Mouse (Mus musculus): ENCODE measurements around the gene Cadm2. TPM values are rescaled to one million over a fixed set of nuclear protein-coding genes. Genes with fewer than 3 reads are reported as not detected.
A peak's percentile ranks its signal among the peaks of the same experiment; 100 is the strongest.

Cadm2 gene
- total RNA-seq (2014; rRNA removed) = under 0.01 and 0.07 TPM in 2 replicates
- 0.02 and 0.31 TPM in 2 replicates for polyA plus RNA-seq (2012; rRNA removed)

DNA sequence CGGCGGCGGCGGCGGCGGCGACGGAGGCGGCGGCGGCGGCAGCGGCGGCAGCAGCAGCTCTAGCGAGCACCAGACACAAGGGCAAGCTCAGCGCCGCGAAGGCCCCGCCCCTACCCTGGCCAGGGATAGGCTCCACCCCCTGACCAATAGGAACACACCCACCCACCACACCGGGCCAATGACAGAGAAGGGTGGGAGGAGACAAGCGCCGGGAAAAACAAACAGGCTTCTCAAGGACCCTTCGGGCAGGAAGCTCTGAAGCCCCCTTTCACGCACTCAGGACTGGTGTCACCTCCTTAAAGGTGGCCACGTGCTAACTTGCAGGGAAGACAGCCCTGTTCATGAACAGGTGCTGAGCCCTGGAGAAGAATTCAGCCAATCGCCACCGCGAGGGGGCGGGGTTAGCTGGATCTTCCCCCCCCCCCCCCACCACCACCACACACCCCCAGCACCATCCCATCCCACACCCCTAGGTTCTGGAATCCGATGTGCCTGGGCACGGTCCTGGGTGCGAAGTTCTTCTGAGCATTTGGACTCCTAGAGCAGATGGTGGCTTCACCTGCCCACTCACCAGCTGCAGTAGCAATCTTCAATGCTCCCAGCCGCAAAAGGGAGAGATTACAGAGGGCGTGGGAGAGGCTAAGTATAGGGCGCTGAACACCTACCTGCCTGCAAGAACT, at the start of gene Cadm2:
Gene Cadm2, minus strand, starts transcription at position 83 of the 680 bp plus-strand sequence.
- H3K79me2 ChIP-seq (ENCODE audit: control insufficient read depth, insufficient read depth, low read length) = no peaks in the 10 kb centered on the region
- H3K4me1 ChIP-seq (ENCODE audit: control insufficient read depth, insufficient read depth, low read length) = no peaks in the 10 kb centered on the region; the same call in 1 of the 2 replicates
- 2% methylated on average over 25 of the region's 35 CpGs for WGBS
- no peak within 1 kb of the TSS for H3K27ac ChIP-seq (replicated peaks; ENCODE audit: insufficient read depth, low read depth, low read length)
- DNase-seq (ENCODE audit: extremely low read depth, low read depth, low spot score) = peak; percentile 73
- no peaks in the 10 kb centered on the region for H3K36me3 ChIP-seq (ENCODE audit: control insufficient read depth, insufficient read depth, low read length)
- H3K4me3 ChIP-seq (ENCODE audit: insufficient read depth, low read depth, low read length) = peak within 1 kb of the TSS; percentile 58
- TF ChIP-seq POLR2A (IDR thresholded peaks at IDR 0.05; ENCODE audit: extremely low read depth, insufficient read depth, low read length) = no peak
- TF ChIP-seq CTCF (IDR thresholded peaks at IDR 0.05; ENCODE audit: low read depth, low read length) = no peak
- H3K27me3 ChIP-seq (ENCODE audit: control insufficient read depth, insufficient read depth, low read length) = peaks cover 15% of the 10 kb centered on the region
- peak within 1 kb of the TSS; percentile 36; the same call in 1 of the 2 replicates for H3K9ac ChIP-seq (ENCODE audit: low read depth, low read length)

DNA sequence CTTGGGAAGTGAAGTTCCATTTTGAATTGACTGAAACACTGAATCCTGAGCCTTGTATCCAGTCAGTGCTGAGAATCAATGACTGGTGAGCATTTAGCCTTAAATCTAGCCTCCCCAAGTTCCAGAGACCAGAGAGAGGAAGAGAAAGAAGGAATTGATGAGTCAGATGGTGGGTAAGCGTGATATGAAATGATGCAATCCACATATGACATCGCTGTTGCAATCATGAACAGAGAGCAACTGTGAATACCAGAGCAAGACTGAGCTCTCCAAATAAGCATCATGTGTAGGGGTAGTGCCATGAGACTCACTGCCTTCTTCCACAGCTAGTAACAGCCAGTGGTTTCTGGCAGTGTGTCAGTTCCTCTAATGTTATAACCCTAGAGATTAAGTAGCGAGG, 26.2 kb upstream of the Cadm2 start:
- DNase-seq (ENCODE audit: extremely low read depth, low read depth, low spot score) = no peak
- no peak overlapping the region for H3K27ac ChIP-seq (replicated peaks; ENCODE audit: insufficient read depth, low read depth, low read length)
- H3K4me3 ChIP-seq (ENCODE audit: insufficient read depth, low read depth, low read length) = no peak overlapping the region
- no peaks in the 10 kb centered on the region for H3K79me2 ChIP-seq (ENCODE audit: control insufficient read depth, insufficient read depth, low read length)
- 87% methylated on average over 3 of the region's 3 CpGs for WGBS
- H3K36me3 ChIP-seq (ENCODE audit: control insufficient read depth, insufficient read depth, low read length) = no peaks in the 10 kb centered on the region
- no peaks in the 10 kb centered on the region for H3K4me1 ChIP-seq (ENCODE audit: control insufficient read depth, insufficient read depth, low read length)
- no peaks in the 10 kb centered on the region for H3K27me3 ChIP-seq (ENCODE audit: control insufficient read depth, insufficient read depth, low read length)
- H3K9ac ChIP-seq (ENCODE audit: low read depth, low read length) = no peak overlapping the region
- no peak for TF ChIP-seq POLR2A (IDR thresholded peaks at IDR 0.05; ENCODE audit: extremely low read depth, insufficient read depth, low read length)
- no peak for TF ChIP-seq CTCF (IDR thresholded peaks at IDR 0.05; ENCODE audit: low read depth, low read length)

DNA sequence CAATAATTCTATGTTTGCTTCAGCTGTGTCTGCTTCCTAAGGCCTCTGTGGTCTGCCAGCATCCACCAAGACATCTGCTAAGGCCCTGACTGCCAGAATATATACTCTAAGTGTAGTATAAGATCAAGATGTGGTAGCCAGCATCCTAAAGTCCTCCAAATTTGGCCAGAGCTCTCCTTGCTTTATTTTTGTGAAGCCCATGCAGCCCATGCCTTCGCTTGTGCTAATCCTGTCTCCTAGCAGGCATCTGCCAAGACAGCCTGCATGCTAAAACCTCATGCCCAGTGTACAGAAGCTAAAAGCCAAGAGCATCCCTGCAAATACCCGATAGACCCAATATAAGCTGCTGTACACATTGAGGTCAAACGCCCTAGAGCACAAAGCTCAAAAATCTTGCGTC, 22.9 kb upstream of the Cadm2 start:
- WGBS = 87% methylated on average over 4 of the region's 4 CpGs
- Histone ChIP-seq H3K36me3 (ENCODE audit: control insufficient read depth, insufficient read depth, low read length) (no peaks in the 10 kb centered on the region), H3K27me3 (ENCODE audit: control insufficient read depth, insufficient read depth, low read length) (no peaks in the 10 kb centered on the region), H3K4me3 (ENCODE audit: insufficient read depth, low read depth, low read length) (no peak overlapping the region), H3K27ac (replicated peaks; ENCODE audit: insufficient read depth, low read depth, low read length) (no peak overlapping the region), H3K79me2 (ENCODE audit: control insufficient read depth, insufficient read depth, low read length) (no peaks in the 10 kb centered on the region), H3K4me1 (ENCODE audit: control insufficient read depth, insufficient read depth, low read length) (no peaks in the 10 kb centered on the region), H3K9ac (ENCODE audit: low read depth, low read length) (no peak overlapping the region)
- no peak for DNase-seq (ENCODE audit: extremely low read depth, low read depth, low spot score)
- no peak for TF ChIP-seq CTCF (IDR thresholded peaks at IDR 0.05; ENCODE audit: low read depth, low read length)
- TF ChIP-seq POLR2A (IDR thresholded peaks at IDR 0.05; ENCODE audit: extremely low read depth, insufficient read depth, low read length) = no peak

DNA sequence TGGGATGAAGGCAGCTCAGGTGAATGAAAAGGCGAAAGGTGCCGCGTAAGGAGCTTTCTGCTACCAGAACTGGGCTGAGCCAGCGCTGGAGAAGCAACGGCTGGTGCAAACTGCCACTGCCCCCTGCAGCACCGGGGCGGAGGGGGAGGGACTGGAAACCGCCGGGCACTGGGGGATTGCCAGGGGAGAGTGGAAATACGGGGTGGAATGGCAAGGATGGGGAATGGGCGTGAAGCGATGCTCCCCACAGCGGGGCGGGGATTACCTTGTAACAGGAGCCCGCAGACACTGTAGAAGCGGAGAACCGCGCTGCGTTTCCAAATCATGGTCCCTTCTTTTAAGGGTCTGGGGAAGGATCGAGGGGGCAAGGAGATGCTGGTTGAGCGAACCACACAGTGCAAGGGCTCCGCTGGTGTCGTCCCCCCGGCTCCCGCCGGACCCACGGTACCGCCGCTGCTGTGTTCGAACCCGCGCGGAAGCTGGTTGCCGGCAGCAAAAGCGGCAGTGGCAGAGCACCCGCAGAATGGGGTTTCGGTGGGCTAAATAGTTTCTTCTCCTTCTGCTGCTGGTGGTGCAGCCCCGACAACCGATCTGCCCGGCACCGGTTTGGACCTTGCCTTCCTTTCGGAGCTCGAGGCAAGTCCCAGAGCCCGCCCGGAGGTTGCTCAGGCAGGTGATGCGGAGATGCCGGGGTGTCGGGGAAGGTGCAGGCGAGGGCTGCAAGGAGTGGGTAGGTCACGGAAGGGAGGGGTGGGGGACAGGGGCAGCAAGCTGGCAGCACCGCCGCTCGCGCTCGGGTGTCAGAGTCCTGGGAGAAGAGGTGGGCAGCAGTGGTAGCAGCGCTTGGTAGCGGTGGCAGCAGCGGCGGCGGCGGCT, 564 bp downstream of the Cadm2 start:
- no peak for DNase-seq (ENCODE audit: extremely low read depth, low read depth, low spot score)
- Histone ChIP-seq H3K9ac (ENCODE audit: low read depth, low read length) (no peak overlapping the region), H3K27me3 (ENCODE audit: control insufficient read depth, insufficient read depth, low read length) (peaks cover 15% of the 10 kb centered on the region), H3K36me3 (ENCODE audit: control insufficient read depth, insufficient read depth, low read length) (no peaks in the 10 kb centered on the region), H3K27ac (replicated peaks; ENCODE audit: insufficient read depth, low read depth, low read length) (no peak overlapping the region), H3K79me2 (ENCODE audit: control insufficient read depth, insufficient read depth, low read length) (no peaks in the 10 kb centered on the region), H3K4me1 (ENCODE audit: control insufficient read depth, insufficient read depth, low read length) (no peaks in the 10 kb centered on the region; the same call in 1 of the 2 replicates), H3K4me3 (ENCODE audit: insufficient read depth, low read depth, low read length) (peak overlapping the region; percentile 56; the same call in 1 of the 2 replicates)
- WGBS = 1% methylated on average over 61 of the region's 61 CpGs
- TF ChIP-seq CTCF (IDR thresholded peaks at IDR 0.05; ENCODE audit: low read depth, low read length) (no peak), POLR2A (IDR thresholded peaks at IDR 0.05; ENCODE audit: extremely low read depth, insufficient read depth, low read length) (no peak)

DNA sequence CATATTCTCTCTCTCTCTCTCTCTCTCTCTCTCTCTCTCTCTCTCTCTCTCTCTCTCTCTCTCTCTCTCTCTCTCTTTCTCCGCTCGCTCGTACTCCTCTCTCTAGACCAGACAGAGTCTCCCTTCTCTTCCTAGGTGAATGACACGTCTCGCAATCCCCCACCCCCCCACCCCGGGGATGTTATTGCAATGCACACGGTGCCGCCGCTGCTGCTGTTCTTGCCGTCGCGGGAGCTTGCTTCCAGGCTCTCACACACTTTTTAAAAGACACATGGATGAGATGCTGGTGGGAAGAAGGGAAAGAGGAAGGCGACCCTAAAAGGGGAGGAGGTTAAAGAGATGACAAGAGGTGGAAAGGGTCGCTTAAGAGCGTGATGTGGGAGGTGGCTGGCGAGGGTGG, 1.3 kb downstream of the Cadm2 start:
- Histone ChIP-seq H3K27me3 (ENCODE audit: control insufficient read depth, insufficient read depth, low read length) (peaks cover 15% of the 10 kb centered on the region), H3K36me3 (ENCODE audit: control insufficient read depth, insufficient read depth, low read length) (no peaks in the 10 kb centered on the region), H3K9ac (ENCODE audit: low read depth, low read length) (no peak overlapping the region), H3K4me3 (ENCODE audit: insufficient read depth, low read depth, low read length) (no peak overlapping the region), H3K27ac (replicated peaks; ENCODE audit: insufficient read depth, low read depth, low read length) (no peak overlapping the region), H3K4me1 (ENCODE audit: control insufficient read depth, insufficient read depth, low read length) (no peaks in the 10 kb centered on the region; the same call in 1 of the 2 replicates), H3K79me2 (ENCODE audit: control insufficient read depth, insufficient read depth, low read length) (no peaks in the 10 kb centered on the region)
- DNase-seq (ENCODE audit: extremely low read depth, low read depth, low spot score) = no peak
- TF ChIP-seq POLR2A (IDR thresholded peaks at IDR 0.05; ENCODE audit: extremely low read depth, insufficient read depth, low read length) = no peak
- TF ChIP-seq CTCF (IDR thresholded peaks at IDR 0.05; ENCODE audit: low read depth, low read length) = no peak
- WGBS = 2% methylated on average over 16 of the region's 16 CpGs
